Mouse (Mus musculus) adipose tissue, adult 10 weeks (tissue): Measurements from ENCODE around the gene Gsx2. TPM values are rescaled to one million over a fixed set of nuclear protein-coding genes. Genes with fewer than 3 reads are reported as not detected.

Experiments used
- polyA plus RNA-seq: library from polyadenylated mRNA; stranded (reverse); fragments of 350-450 nt; fragmentation: Illumina TruSeq; extraction: RNeasy Lipid Tissue Mini Kit (QIAGEN cat#74804); gene quantifications from one replicate; pipeline ENCODE4 v1.2.3, GENCODE M21; 2014; ENCODE audit warnings: low read depth, low replicate concordance

Gene Gsx2
- not detected for polyA plus RNA-seq

GRCm38 (mm10) chr5:75075383-75075941 lies at the start of gene Gsx2:
Gsx2 (plus strand) TSS chr5:75075601.

GRCm38 (mm10) chr5:75044310-75044904 lies 31.0 kb upstream of the Gsx2 start, which contains the start of gene Chic2:
Chic2 (minus strand) TSS chr5:75044774.

Other genes with a start within 250 kb of the Gsx2 start
- gene Chic2, start 30.8 kb upstream of the Gsx2 start, polyA plus RNA-seq, result 22.5 TPM
- 60.0 TPM for gene Pdgfra, start 76.7 kb downstream of the Gsx2 start, polyA plus RNA-seq